Mouse (Mus musculus) neutrophil, adult 65 days (primary cell): Measurements from ENCODE around the gene Abca16. TPM values are rescaled to one million over a fixed set of nuclear protein-coding genes. Genes with fewer than 3 reads are reported as not detected.

Source experiments
- total RNA-seq: library from RNA; stranded (reverse); gene quantifications from 2 replicates; pipeline ENCODE4 v1.2.4, GENCODE M21; 2023

The Abca16 gene
- total RNA-seq = not detected in 2 replicates

GRCm38 (mm10) chr7:120409447-120409846 is at the start of gene Abca16:
TSS of gene Abca16 (plus strand) at chr7:120409647.

Other genes with a start within 250 kb of the Abca16 start
- not detected in 2 replicates for gene Anks4b, start 235.8 kb upstream of the Abca16 start, total RNA-seq
- not detected in 2 replicates for gene Crym, start 207.5 kb upstream of the Abca16 start, total RNA-seq
- gene Abca14, start 205.7 kb upstream of the Abca16 start, total RNA-seq = not detected in 2 replicates
- not detected in 2 replicates for gene Abca15, start 81.0 kb upstream of the Abca16 start, total RNA-seq
- 56.0 and 68.6 TPM in 2 replicates for gene Uqcrc2, start 225.5 kb downstream of the Abca16 start, total RNA-seq